Mouse (Mus musculus): ENCODE measurements around the gene Bbs2. TPM values are rescaled to one million over a fixed set of nuclear protein-coding genes. Genes with fewer than 3 reads are reported as not detected.

The Bbs2 gene
- polyA plus RNA-seq, 1 experiment, result 31.3 TPM

- Histone ChIP-seq H3K36me3 (ENCODE audit: control insufficient read depth, insufficient read depth, low read length) (no peaks in the 10 kb centered on the region), H3K4me1 (ENCODE audit: control insufficient read depth, insufficient read depth, low read length) (peaks cover 5% of the 10 kb centered on the region; the same call in 1 of the 2 replicates), H3K4me3 (ENCODE audit: insufficient read depth, low read depth, low read length) (no peak overlapping the region), H3K27ac (ENCODE audit: insufficient read depth, low read depth, low read length) (no peak overlapping the region), H3K27me3 (replicated peaks; ENCODE audit: control insufficient read depth, insufficient read depth, low read length) (no peaks in the 10 kb centered on the region)
- WGBS, result 39% methylated on average over 5 of the region's 5 CpGs
- DNase-seq, result peak; percentile 17
- TF ChIP-seq CTCF (conservative IDR thresholded peaks at IDR 0.05; ENCODE audit: insufficient read depth, insufficient read length, low read depth, low read length), result no peak
- no peak for TF ChIP-seq POLR2A (IDR thresholded peaks at IDR 0.05; ENCODE audit: low read depth, low read length)
Measured at GRCm38 (mm10) chr8:94035200-94035599, 63.5 kb downstream of the Bbs2 start.

GRCm38 (mm10) chr8:94033601-94034000 is 65.1 kb downstream of the Bbs2 start:
- Histone ChIP-seq H3K36me3 (ENCODE audit: control insufficient read depth, insufficient read depth, low read length) (no peaks in the 10 kb centered on the region), H3K4me3 (ENCODE audit: insufficient read depth, low read depth, low read length) (no peak overlapping the region), H3K27me3 (replicated peaks; ENCODE audit: control insufficient read depth, insufficient read depth, low read length) (no peaks in the 10 kb centered on the region), H3K27ac (ENCODE audit: insufficient read depth, low read depth, low read length) (no peak overlapping the region), H3K4me1 (ENCODE audit: control insufficient read depth, insufficient read depth, low read length) (peaks cover 5% of the 10 kb centered on the region; the same call in 1 of the 2 replicates)
- no peak for TF ChIP-seq CTCF (conservative IDR thresholded peaks at IDR 0.05; ENCODE audit: insufficient read depth, insufficient read length, low read depth, low read length)
- no peak for TF ChIP-seq POLR2A (IDR thresholded peaks at IDR 0.05; ENCODE audit: low read depth, low read length)
- no peak for DNase-seq
- 81% methylated on average over 3 of the region's 3 CpGs for WGBS

- Histone ChIP-seq H3K27me3 (replicated peaks; ENCODE audit: control insufficient read depth, insufficient read depth, low read length) (no peaks in the 10 kb centered on the region), H3K27ac (ENCODE audit: insufficient read depth, low read depth, low read length) (no peak overlapping the region), H3K36me3 (ENCODE audit: control insufficient read depth, insufficient read depth, low read length) (peaks cover 6% of the 10 kb centered on the region), H3K4me3 (ENCODE audit: insufficient read depth, low read depth, low read length) (no peak overlapping the region), H3K4me1 (ENCODE audit: control insufficient read depth, insufficient read depth, low read length) (no peaks in the 10 kb centered on the region)
- TF ChIP-seq POLR2A (IDR thresholded peaks at IDR 0.05; ENCODE audit: low read depth, low read length) (no peak), CTCF (conservative IDR thresholded peaks at IDR 0.05; ENCODE audit: insufficient read depth, insufficient read length, low read depth, low read length) (no peak)
- no peak for DNase-seq
- 83% methylated on average over 9 of the region's 9 CpGs for WGBS
Measured at GRCm38 (mm10) chr8:94029701-94030100, 69.0 kb downstream of the Bbs2 start.

- WGBS, result 97% methylated on average over 6 of the region's 6 CpGs
- H3K27me3 ChIP-seq (replicated peaks; ENCODE audit: control insufficient read depth, insufficient read depth, low read length), result no peaks in the 10 kb centered on the region
- no peak overlapping the region for H3K4me3 ChIP-seq (ENCODE audit: insufficient read depth, low read depth, low read length)
- H3K27ac ChIP-seq (ENCODE audit: insufficient read depth, low read depth, low read length), result no peak overlapping the region
- H3K36me3 ChIP-seq (ENCODE audit: control insufficient read depth, insufficient read depth, low read length), result peaks cover 9% of the 10 kb centered on the region
- no peaks in the 10 kb centered on the region for H3K4me1 ChIP-seq (ENCODE audit: control insufficient read depth, insufficient read depth, low read length)
- no peak for DNase-seq
- TF ChIP-seq POLR2A (IDR thresholded peaks at IDR 0.05; ENCODE audit: low read depth, low read length) (no peak), CTCF (conservative IDR thresholded peaks at IDR 0.05; ENCODE audit: insufficient read depth, insufficient read length, low read depth, low read length) (no peak)
Measured at GRCm38 (mm10) chr8:94023916-94024315, 74.8 kb downstream of the Bbs2 start.

Other genes with a start within 250 kb of the Bbs2 start
- 171 and 204 TPM in 2 replicates for gene Amfr, start 86.1 kb downstream of the Bbs2 start, polyA plus RNA-seq (2012; rRNA removed)
- gene Nudt21, start 61.9 kb downstream of the Bbs2 start, polyA plus RNA-seq (2012; rRNA removed), result 19.6 and 22.1 TPM in 2 replicates
- 6.6 and 8.7 TPM in 2 replicates for gene Ogfod1, start 61.7 kb downstream of the Bbs2 start, polyA plus RNA-seq (2012; rRNA removed)
- gene Mt4, start 38.3 kb upstream of the Bbs2 start, polyA plus RNA-seq (2012; rRNA removed), result not detected in 2 replicates
- gene Mt3, start 53.7 kb upstream of the Bbs2 start, polyA plus RNA-seq (2012; rRNA removed), result 4.2 and 8.4 TPM in 2 replicates
- 57.6 and 80.2 TPM in 2 replicates for gene Mt2, start 73.7 kb upstream of the Bbs2 start, polyA plus RNA-seq (2012; rRNA removed)
- gene Mt1, start 80.2 kb upstream of the Bbs2 start, polyA plus RNA-seq (2012; rRNA removed), result 906 and 994 TPM in 2 replicates
- gene Nup93, start 115.6 kb upstream of the Bbs2 start, polyA plus RNA-seq (2012; rRNA removed), result 11.2 and 11.9 TPM in 2 replicates
- gene Slc12a3, start 230.3 kb upstream of the Bbs2 start, polyA plus RNA-seq (2012; rRNA removed), result 600 and 1,070 TPM in 2 replicates